Mouse (Mus musculus) liver, embryonic 15.5 days (tissue): Measurements from ENCODE around the gene Clec4f. TPM values are rescaled to one million over a fixed set of nuclear protein-coding genes. Genes with fewer than 3 reads are reported as not detected.
A peak's percentile ranks its signal among the peaks of the same experiment; 100 is the strongest.
"Not testable (repeated sequence)": the region's sequence is repeated elsewhere in the genome, so short reads cannot be mapped to it uniquely, and the experiment has no call there.

Experiments
- ATAC-seq: fragments of 200-750 bp; cut with Nextera tagmentation; 2 replicates; pipeline ENCODE4 v1.8.0; 2017; ENCODE audit warnings: moderate number of reproducible peaks, mild to moderate bottlenecking, moderate library complexity; ENCODE audit not compliant: insufficient read depth
- H3K27ac ChIP-seq: fragments of 300-500 bp; sonication (generic); replicated peaks from 2 replicates; pipeline ENCODE4 v1.5.1; 2015; ENCODE audit warnings: mild to moderate bottlenecking, inconsistent platforms
- H3K27me3 ChIP-seq: fragments of 300-500 bp; sonication (generic); 2 replicates; pipeline ENCODE4 v1.6.1; 2015; ENCODE audit warnings: mild to moderate bottlenecking, inconsistent platforms
- H3K36me3 ChIP-seq: fragments of 300-500 bp; sonication (generic); replicated peaks from 2 replicates; pipeline ENCODE4 v1.6.1; 2015; ENCODE audit warnings: moderate library complexity, mild to moderate bottlenecking, inconsistent platforms
- H3K4me1 ChIP-seq: fragments of 300-500 bp; sonication (generic); replicated peaks from 2 replicates; pipeline ENCODE4 v1.6.1; 2015; ENCODE audit warnings: inconsistent platforms
- H3K4me2 ChIP-seq: fragments of 300-500 bp; sonication (generic); 2 replicates; pipeline ENCODE4 v1.6.1; 2015; ENCODE audit warnings: moderate library complexity, mild to moderate bottlenecking, inconsistent platforms
- H3K4me3 ChIP-seq: fragments of 300-500 bp; sonication (generic); replicated peaks from 2 replicates; pipeline ENCODE4 v1.5.1; 2015; ENCODE audit warnings: mild to moderate bottlenecking, inconsistent platforms
- H3K9ac ChIP-seq: fragments of 300-500 bp; sonication (generic); 2 replicates; pipeline ENCODE4 v1.6.1; 2015; ENCODE audit warnings: moderate library complexity, mild to moderate bottlenecking, inconsistent platforms
- H3K9me3 ChIP-seq: fragments of 300-500 bp; sonication (generic); replicated peaks from 2 replicates; pipeline ENCODE4 v1.6.1; 2016; ENCODE audit warnings: inconsistent platforms
- WGBS: fragments of 180-500 bp; shearing (Covaris S2); methylation state at CpG from one replicate; pipeline ENCODE4 v1.1.7; 2015; ENCODE audit warnings: mixed read lengths; ENCODE audit not compliant: insufficient replicate concordance; 5-methylcytosine and 5-hydroxymethylcytosine counted together
- polyA plus RNA-seq: library from polyadenylated mRNA; unstranded; fragments of >200 nt; fragmentation: Nextera tagmentation; extraction: Ambion mirVana; gene quantifications from 2 replicates; pipeline ENCODE4 v1.2.1, GENCODE M21; 2015

Gene Clec4f
- polyA plus RNA-seq, 1 experiment from 2014 or later = 10.5 TPM

DNA sequence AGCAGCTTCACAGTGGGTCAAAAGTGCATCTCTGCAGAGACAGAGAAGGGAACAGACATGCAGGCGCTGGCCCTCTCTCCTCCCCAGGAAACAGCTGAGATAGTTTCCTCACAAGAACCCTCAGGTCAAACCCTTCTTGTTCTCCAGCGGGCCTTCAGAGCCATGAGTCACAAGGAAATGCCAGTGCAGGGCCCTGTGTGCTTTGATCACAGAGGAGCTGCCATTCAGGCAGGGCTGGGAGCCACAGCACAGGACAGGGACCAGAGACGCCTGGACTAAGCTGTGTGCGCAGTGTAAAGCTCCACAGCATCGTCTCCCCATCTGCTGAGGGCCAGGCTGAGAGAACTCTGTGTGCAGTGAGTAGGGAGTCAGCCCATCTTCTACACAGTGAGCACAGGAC lies 21.9 kb downstream of the Clec4f start:
- not testable (repeated sequence) for H3K27ac ChIP-seq, H3K9me3 ChIP-seq, H3K9ac ChIP-seq, ATAC-seq, H3K36me3 ChIP-seq, H3K4me3 ChIP-seq, H3K27me3 ChIP-seq, H3K4me2 ChIP-seq, H3K4me1 ChIP-seq
- WGBS = 33% methylated on average over 5 of the region's 5 CpGs

DNA sequence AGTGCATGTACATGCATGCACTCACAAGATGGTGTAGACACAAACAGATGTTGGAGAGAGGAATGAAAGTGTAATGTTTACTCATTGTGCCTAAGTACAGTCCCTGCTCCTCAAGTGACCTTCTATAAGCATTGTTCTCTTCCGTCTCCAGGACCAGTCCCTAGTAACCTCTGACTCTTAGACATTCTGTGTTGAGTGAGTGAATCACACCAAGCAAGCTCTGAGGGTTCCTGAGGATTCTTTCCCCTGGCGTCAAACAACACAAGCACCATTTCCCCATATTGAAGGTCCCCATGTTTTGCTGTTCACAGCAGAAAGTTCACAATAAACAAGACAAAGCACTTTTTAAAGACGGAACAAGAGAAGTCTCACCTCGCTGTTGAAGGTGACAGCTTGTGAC lies 24.2 kb downstream of the Clec4f start:
- 61% methylated on average over 4 of the region's 4 CpGs for WGBS
- H3K27ac ChIP-seq = no peak overlapping the region
- no peaks in the 10 kb centered on the region for H3K36me3 ChIP-seq

DNA sequence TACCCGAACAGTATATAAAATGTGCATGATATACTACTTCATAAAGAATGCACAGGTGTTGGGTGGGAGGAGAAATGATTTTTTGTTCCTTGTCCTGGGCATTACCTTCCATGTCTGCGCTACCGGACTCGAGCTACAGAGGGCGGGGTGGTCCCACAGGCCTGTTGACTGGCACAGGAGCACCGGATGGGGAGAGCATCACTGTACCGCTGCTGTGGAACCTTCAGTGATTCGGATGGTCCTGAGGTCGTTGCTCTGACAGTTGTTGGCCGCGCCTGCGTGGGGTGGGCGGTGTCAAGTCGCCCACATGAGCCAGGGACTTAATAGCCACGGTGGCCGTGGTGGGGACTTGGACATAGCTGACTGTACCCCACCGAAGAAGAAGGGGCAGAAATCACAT lies 29.2 kb downstream of the Clec4f start:
- Histone ChIP-seq H3K36me3 (no peaks in the 10 kb centered on the region), H3K9ac (no peak overlapping the region), H3K27me3 (no peaks in the 10 kb centered on the region), H3K9me3 (no peaks in the 10 kb centered on the region), H3K4me2 (no peak overlapping the region), H3K4me1 (no peaks in the 10 kb centered on the region), H3K4me3 (no peak overlapping the region), H3K27ac (no peak overlapping the region)
- WGBS = 59% methylated on average over 17 of the region's 17 CpGs
- ATAC-seq = no peak

More for the DNA sequence above, 24.2 kb downstream of the Clec4f start:
- Histone ChIP-seq H3K27me3 (no peaks in the 10 kb centered on the region), H3K9me3 (no peaks in the 10 kb centered on the region), H3K9ac (no peak overlapping the region), H3K4me1 (no peaks in the 10 kb centered on the region), H3K4me3 (no peak overlapping the region), H3K4me2 (no peak overlapping the region)
- no peak for ATAC-seq

DNA sequence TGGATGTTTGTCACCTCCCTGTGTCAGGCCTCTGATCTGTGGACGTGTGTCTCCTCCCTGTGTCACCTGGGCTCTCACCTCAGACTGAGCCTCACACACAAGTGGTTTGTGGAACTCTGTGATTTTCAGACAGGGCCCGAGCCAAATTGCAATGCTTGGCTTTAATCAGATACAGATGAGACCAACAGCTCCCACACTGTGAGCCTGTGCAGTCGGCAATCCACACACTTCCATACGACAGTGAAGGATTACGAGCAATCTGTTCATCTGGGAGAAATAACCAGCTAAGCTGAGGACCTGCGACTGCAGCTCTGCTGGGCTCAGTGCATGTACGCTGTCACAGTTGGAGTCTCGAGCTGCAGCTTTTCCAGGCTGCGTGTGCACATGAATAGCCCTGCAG lies 36.0 kb downstream of the Clec4f start:
- Histone ChIP-seq H3K9ac (no peak overlapping the region), H3K4me3 (no peak overlapping the region), H3K4me2 (no peak overlapping the region), H3K9me3 (no peaks in the 10 kb centered on the region), H3K36me3 (no peaks in the 10 kb centered on the region), H3K27me3 (no peaks in the 10 kb centered on the region), H3K27ac (no peak overlapping the region), H3K4me1 (no peaks in the 10 kb centered on the region)
- 59% methylated on average over 9 of the region's 9 CpGs for WGBS
- ATAC-seq = no peak

DNA sequence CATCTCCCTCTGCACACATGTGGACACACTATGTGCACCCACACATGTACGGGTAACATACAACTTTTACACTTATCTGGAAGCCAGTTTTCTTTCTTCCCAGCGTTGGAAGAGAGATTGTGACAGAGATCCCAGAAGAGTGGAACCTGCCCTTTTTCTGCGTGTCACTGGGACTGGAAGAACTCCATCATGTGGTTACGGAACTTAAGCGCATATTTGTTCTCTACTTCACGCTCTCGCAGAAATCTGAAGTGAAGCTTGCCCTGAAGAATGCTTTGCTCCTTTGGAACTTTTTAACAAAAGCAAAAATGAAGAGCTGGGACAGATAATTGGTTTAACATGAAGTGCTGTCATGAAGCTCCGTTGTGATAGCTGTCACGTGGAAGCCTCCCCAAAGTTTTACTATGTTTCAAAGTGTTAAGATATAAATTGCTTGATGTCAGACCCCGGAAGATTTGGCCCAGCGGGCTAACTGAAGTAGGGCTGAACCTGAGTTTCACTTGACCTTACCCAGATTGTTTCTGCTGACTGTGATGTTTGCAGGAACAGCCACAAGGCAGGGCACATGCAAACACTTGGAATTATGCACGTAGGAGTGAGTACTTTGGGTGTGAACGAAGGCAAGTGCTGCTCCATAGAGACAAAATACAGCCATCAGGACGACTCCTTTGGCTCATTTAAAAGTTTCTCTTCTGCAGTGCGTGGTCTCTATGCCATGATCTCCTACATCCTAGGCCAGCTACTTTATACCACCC lies 38.2 kb downstream of the Clec4f start:
- no peaks in the 10 kb centered on the region for H3K4me1 ChIP-seq
- H3K27me3 ChIP-seq = no peaks in the 10 kb centered on the region
- WGBS = 65% methylated on average over 15 of the region's 15 CpGs
- no peaks in the 10 kb centered on the region for H3K36me3 ChIP-seq
- no peak overlapping the region for H3K9ac ChIP-seq
- ATAC-seq = no peak
- H3K4me2 ChIP-seq = no peak overlapping the region
- H3K27ac ChIP-seq = no peak overlapping the region
- H3K4me3 ChIP-seq = no peak overlapping the region
- no peaks in the 10 kb centered on the region for H3K9me3 ChIP-seq

DNA sequence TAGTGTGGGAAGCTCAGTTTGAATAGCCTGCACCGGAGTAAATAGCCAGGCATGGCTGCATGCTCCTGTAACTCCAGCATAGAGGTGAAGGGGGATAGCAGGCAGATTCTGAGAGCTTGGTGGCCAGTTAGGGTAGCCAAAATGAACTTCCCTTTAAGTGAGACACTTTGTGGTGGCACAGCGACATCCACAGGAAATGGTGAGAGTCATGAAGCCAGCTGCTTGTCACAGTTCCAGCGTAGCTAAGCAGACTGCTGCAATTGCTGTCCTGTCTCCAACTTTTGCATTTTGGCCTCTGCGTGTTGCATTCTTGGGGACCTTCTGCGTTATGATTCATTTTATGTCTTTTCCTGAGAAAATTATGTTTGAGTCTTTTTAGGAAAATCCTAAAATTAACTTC lies 39.5 kb downstream of the Clec4f start:
- Histone ChIP-seq H3K27me3 (no peaks in the 10 kb centered on the region), H3K27ac (no peak overlapping the region), H3K36me3 (no peaks in the 10 kb centered on the region), H3K4me1 (no peaks in the 10 kb centered on the region), H3K9ac (no peak overlapping the region), H3K4me2 (no peak overlapping the region), H3K9me3 (no peaks in the 10 kb centered on the region), H3K4me3 (no peak overlapping the region)
- 29% methylated on average over 5 of the region's 5 CpGs for WGBS
- no peak for ATAC-seq

DNA sequence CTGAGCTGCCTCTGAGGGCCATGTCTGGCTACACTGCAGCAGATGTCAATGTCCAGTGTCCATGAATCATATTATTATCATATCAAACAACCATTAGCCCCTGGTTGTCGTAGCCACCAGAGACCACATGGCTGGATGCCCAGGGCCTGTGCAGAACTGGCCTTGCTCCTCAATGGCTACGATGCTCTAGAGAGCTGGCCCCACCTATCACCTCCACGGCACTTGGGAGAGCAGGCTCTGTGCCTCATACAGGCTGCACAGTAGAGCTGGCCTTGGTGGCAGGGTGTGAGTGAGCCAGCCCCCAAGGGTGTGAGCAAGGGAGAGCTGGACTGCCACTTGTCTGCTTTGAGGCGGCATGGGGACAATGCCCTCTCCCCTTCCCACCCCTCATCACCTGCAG lies 41.5 kb downstream of the Clec4f start:
- no peak overlapping the region for H3K4me3 ChIP-seq
- no peak overlapping the region for H3K9ac ChIP-seq
- no peak overlapping the region for H3K4me2 ChIP-seq
- no peaks in the 10 kb centered on the region for H3K9me3 ChIP-seq
- no peak overlapping the region for H3K27ac ChIP-seq
- no peak for ATAC-seq
- 67% methylated on average over 4 of the region's 4 CpGs for WGBS
- no peaks in the 10 kb centered on the region for H3K36me3 ChIP-seq
- no peaks in the 10 kb centered on the region for H3K4me1 ChIP-seq
- no peaks in the 10 kb centered on the region for H3K27me3 ChIP-seq

DNA sequence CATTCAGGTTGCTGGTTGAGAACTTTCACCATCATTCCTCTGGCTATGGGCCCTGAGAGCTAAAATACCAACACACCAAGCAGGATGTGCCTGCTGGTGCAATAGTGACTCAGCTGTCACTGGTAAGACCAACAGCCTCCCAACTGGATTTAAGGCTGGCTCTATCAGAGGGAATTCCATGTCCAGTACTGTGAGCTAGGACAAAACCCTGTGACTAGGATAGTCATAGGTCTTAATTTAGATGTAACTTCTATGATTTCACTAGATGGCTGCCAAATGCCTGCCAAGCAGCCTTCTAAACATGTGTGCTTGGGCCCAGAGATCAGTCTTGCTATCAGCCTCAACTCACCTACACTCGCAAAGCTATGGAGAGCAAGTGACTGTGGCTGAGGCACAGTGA lies 43.0 kb downstream of the Clec4f start:
- 66% methylated on average over 1 of the region's 1 CpGs for WGBS
- Histone ChIP-seq H3K9me3 (no peaks in the 10 kb centered on the region), H3K4me2 (no peak overlapping the region), H3K27me3 (no peaks in the 10 kb centered on the region), H3K27ac (no peak overlapping the region), H3K4me1 (no peaks in the 10 kb centered on the region), H3K36me3 (no peaks in the 10 kb centered on the region), H3K4me3 (no peak overlapping the region), H3K9ac (no peak overlapping the region)
- ATAC-seq = no peak

DNA sequence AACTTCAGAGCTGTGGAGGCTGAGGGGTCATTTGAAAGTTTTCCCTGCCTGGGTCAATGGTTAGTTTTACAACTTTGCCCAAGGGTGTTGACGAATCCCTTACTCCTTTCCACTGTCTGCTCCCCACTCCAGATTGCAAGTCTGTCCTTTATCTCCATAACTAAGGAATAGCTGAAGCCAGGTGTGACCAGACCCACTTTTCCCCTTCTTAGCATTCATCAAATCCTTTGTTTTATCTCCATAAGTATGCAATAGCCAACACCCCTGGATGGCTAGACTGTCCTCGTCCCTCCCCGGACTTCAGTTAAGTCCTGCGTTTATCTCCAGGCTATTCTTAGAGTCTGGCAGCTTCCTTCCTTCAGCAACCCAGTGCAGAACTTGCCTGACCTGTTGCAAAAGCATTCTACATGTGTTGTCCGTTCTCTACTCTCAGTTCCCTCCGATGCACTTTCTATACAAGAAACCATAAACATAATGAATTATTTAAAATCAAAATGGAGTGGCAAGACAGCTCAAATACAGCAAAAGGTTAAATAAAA lies 56.3 kb downstream of the Clec4f start:
- 21% methylated on average over 6 of the region's 6 CpGs for WGBS
- H3K4me2 ChIP-seq = peak overlapping the region; percentile 53; the same call in 1 of the 2 replicates

DNA sequence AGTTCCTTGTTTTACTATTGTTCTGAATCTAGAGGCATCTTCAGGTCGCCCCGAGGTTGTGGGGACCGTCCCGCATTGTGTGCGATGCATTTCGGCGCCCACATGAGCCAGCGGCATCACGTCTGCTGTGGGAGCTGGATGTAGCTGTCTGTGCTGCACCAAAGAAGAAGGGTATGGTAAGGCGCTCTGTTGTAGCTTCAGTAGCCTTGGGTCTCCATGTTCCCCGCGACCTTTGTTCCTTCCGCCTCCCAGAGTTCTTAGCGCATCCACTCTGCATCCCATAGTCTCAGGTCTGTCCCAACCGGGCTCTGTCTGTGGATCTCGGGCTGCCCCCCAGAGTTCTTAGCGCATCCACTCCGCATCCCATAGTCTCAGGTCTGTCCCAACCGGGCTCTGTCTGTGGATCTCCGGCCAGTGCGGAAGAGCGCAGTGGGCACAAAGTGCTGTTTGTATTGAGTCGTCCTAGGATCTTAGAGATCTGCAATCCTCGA lies 56.9 kb downstream of the Clec4f start:
- Histone ChIP-seq H3K27me3 (peaks cover 11% of the 10 kb centered on the region; the same call in 1 of the 2 replicates), H3K4me1 (no peaks in the 10 kb centered on the region; the same call in 1 of the 2 replicates), H3K27ac (no peak overlapping the region), H3K36me3 (no peaks in the 10 kb centered on the region), H3K9me3 (no peaks in the 10 kb centered on the region), H3K9ac (no peak overlapping the region), H3K4me2 (peak overlapping the region; percentile 53), H3K4me3 (peak overlapping the region; percentile 38)
- 27% methylated on average over 24 of the region's 24 CpGs for WGBS
- ATAC-seq = no peak

More for the DNA sequence above, 56.3 kb downstream of the Clec4f start:
- no peak for ATAC-seq
- Histone ChIP-seq H3K27ac (no peak overlapping the region), H3K4me1 (no peaks in the 10 kb centered on the region; the same call in 1 of the 2 replicates), H3K9me3 (no peaks in the 10 kb centered on the region), H3K9ac (no peak overlapping the region), H3K27me3 (peaks cover 11% of the 10 kb centered on the region; the same call in 1 of the 2 replicates), H3K4me3 (no peak overlapping the region), H3K36me3 (no peaks in the 10 kb centered on the region)

DNA sequence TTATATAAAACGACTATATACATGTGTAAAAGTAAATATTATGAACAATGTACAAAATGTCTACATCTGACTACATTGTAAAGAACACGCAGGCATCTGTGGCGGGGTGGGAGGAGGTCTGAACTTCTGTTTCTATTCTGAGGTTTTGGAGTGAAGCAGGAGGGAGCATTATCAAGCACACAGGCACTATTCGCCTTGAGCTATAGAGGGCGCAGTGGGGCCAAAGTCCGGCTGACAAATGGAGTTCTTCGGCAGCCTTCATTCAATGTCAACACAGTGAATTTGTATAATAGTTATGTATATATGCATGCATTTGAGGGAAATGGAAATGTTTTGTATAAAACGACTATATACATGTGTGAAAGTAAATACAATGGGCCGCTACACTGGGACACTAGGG lies 57.3 kb downstream of the Clec4f start:
- H3K9me3 ChIP-seq = no peaks in the 10 kb centered on the region
- peaks cover 11% of the 10 kb centered on the region; the same call in 1 of the 2 replicates for H3K27me3 ChIP-seq
- ATAC-seq = no peak
- H3K27ac ChIP-seq = no peak overlapping the region
- H3K4me2 ChIP-seq = peak overlapping the region; percentile 53
- 5% methylated on average over 9 of the region's 9 CpGs for WGBS
- H3K4me1 ChIP-seq = no peaks in the 10 kb centered on the region; the same call in 1 of the 2 replicates
- H3K4me3 ChIP-seq = peak overlapping the region; percentile 38
- no peak overlapping the region for H3K9ac ChIP-seq
- no peaks in the 10 kb centered on the region for H3K36me3 ChIP-seq
